Mouse (Mus musculus) retina, embryonic 14.5 days (tissue): ENCODE data around the gene U90926.

Experiments used
- DNase-seq: peaks from one replicate; pipeline ENCODE4 v3.0.0-alpha.2; 2015; ENCODE audit warnings: low spot score

Gene U90926

GRCm38 (mm10) chr5:92215308-92215707, at the start of gene U90926:
U90926 (minus strand) TSS chr5:92215408.
- DNase-seq, result no peak

DNA sequence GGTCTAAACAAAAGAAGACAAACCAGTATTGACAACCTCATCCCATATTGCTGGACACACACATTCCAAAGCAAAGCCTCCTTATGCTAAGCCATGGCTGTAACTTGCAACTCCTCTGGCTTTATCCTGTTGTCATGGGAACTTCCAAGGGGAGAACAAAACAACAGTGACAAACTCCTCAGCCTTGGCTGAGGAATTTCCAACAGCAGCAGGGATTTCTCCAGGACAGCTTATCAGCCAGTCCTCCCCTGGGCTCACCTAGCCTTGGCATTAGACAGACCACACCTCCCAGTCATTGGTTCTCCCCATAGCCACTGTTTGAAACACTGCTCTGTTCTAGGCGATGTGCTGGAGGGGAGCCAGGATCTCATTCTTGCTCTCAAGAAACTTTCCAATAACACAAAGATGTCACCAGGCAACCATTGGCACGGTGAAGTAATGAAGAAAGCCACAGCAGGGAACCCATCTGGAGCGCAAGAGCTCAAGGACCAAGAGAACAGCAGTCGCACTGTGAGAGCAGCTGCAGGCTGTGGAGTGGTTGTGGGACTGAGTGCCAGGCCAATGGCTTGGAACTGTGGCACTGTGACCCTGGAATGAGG, 48.7 kb upstream of the U90926 start:
- DNase-seq, result peak; percentile 47

GRCm38 (mm10) chr5:92262646-92263045, 47.4 kb upstream of the U90926 start:
- DNase-seq, result no peak

- peak; percentile 56 for DNase-seq
These were observed 41.0 kb upstream of the U90926 start, which contains the start of gene Ppef2 for GRCm38 (mm10) chr5:92256218-92256617. Ppef2 (minus strand) TSS chr5:92256278.

DNA sequence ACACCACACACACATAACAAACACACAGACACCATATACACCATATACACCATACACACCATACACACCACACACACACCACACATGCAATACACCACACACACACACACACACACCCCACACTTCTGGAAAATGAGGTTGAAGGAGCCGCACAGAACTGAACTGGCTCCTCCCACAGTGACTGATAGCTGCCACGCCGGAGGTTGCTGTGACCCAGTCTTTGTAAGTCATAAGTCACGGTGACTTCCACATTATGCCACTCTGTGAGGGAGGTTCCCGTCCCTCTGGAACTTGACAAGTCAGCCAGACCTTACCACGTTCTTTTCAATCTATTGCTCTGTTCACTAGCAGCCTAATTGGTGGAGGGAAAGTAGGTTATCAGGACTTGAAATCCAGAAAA, 39.3 kb upstream of the U90926 start:
- no peak for DNase-seq

DNA sequence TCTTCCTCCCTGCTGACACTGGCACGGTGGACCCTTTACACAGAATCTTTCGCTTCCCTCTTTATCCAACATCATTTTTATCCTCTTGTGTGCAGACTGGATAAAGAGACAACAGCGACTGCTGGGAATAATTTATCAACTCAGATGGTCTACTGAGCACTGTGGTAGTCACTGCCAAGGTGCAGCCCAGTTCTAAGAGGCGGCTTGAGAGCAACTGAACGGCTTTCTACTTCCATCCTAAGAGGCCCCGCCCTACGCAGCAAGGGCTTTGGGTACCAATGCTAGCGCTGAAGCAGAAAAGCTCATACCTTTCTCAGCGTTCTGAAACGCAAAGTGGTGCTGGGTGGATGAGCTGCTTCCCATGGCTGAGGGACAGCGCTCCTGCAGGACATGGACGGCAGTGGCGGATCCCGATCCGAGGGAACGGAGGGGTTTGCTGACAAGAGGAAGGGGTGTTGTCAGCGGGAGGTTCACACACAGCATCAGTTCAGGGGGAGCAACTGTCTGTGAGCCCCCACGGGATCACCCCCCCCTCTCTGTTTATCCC, 37.7 kb upstream of the U90926 start:
- peak; percentile 69 for DNase-seq

DNA sequence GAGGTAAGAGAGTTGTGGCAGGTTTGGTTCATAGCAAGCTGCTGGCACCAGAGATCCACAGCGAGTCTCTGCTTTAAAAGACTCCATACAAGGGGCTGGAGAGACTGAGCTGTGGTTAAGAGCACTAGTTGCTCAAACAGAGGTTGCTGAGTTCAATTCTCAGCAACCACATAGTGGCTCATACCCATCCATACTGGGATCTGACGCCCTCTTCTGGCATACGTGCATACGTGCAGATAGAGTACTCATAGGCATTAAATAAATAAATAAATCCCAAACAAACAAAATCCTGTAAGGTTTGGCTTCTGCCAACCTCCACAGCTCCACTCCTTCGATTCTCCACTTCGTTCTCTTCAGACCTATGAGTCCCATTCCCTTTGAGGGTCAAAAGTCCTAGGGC, 36.8 kb upstream of the U90926 start:
- DNase-seq, result no peak

DNA sequence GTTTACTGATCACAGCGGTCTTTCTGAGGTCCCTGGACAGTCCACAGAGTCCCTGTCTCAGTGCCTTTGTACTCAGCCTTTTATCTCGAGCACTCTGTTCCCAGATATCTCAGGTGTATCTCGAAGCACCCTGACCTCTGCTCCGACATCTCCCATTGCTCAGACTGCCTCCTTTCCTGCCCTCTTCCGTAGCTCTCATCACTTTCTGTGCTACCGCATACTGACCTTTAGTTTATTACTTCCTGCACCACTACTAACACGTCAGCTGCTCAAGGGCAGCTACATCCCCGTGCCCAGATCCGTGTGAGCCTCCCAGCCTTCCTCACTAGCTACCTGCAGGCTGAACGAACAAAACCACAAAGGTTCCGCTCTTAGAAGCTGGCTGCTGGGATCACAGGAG, 33.4 kb upstream of the U90926 start:
- DNase-seq, result no peak

DNA sequence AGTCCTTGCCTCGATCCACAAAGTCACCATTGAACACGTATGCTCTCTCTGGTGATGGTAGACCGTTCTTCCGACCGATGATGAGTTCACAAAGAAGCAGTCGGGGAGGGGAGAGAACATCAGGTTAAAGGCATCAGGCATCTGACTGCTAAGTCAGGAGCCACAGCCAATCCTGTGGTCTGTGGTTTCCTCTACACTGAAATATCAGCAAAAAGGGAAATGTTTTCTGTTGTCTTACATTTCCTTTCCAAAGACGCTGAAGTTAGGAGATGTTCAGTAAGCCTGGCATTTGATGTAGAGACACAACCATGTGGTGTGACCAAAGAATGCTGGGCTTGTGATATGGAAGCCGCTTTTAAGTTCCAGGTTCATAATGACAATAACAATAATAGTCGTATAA, 30.3 kb upstream of the U90926 start:
- DNase-seq, result no peak

DNA sequence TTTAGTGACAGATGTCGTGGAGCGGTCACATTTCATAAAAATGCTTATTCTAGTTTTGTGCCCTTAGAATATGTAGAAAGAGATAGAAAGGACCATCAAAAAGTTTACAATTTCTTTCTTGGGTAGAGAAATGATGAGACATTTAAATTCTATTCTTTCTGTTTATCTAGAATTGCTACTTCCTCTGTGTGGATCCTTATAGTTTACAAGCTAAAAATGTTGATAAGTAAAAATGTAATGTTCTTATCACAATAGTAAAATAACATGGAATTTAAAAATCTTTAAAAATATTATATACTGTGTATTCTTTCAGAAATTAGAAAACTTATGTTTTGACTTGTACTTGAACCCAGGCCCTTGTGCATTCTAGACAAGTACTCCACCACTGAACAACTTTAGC, 29.7 kb upstream of the U90926 start:
- no peak for DNase-seq

- no peak for DNase-seq
These were observed 25.6 kb upstream of the U90926 start for GRCm38 (mm10) chr5:92240769-92241168.

GRCm38 (mm10) chr5:92239333-92240232, 24.4 kb upstream of the U90926 start:
- peak; percentile 80 for DNase-seq

- DNase-seq, result no peak
These were observed 19.8 kb upstream of the U90926 start for GRCm38 (mm10) chr5:92234939-92235557.

DNA sequence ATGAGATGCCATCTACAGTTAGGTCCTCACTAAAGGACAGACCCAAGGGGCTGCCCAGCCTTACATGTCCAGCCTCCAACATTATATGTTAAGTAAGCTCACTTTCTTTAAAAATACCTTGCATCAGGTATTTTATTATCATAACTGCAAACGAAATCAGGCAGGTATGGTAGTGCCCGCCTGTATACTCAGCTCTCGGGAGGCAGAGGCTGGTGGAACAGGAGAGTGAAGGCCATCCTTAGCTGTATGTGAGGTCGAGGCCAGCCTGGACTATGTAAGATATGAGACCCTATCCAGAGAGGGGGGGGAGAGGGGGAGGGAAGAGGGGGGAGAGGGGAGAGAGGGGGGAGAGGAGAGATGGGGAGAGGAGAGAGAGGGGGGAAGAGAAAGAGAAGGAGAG, 18.2 kb upstream of the U90926 start:
- DNase-seq, result no peak

GRCm38 (mm10) chr5:92231836-92232235, 16.6 kb upstream of the U90926 start:
- DNase-seq, result no peak

GRCm38 (mm10) chr5:92230306-92230705, 15.1 kb upstream of the U90926 start:
- no peak for DNase-seq

DNA sequence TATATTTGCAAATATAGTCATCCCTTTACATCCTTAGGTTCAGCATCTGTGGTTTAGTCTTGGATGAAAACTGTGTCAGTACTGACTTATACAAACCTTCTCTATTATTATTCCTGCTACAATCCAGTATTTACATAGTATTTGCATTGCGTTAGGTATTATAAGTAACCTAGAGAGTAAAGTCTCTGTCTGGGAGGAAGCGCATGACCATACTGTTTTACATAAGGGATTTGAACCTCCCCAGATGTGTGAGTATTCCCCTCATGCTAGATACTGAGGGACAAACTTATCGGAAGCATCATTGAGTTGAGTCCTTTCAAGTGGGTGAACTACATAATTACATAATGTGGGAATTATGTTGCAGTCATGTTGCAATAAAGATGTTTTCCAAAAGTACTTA, 14.3 kb upstream of the U90926 start:
- DNase-seq, result no peak

DNA sequence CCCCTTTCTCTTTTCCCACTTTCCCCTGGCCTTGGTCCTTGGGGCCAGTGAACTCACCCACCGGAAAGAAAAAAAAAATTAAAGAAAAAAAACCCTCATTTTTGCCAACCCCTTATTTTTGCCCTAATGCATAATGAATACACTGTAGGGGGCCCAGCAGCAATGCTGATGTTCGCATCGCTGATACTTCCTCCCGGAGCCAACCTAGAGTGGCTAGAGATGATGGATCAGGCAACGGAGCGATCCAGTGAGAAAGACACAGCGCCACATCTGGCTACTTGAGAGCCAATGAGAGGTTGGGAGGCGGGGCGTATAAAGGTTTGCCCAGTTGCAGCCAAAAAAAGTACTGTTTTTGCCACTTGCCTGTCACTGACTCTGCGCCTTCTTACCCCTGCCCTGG, 13.6 kb upstream of the U90926 start:
- no peak for DNase-seq

DNA sequence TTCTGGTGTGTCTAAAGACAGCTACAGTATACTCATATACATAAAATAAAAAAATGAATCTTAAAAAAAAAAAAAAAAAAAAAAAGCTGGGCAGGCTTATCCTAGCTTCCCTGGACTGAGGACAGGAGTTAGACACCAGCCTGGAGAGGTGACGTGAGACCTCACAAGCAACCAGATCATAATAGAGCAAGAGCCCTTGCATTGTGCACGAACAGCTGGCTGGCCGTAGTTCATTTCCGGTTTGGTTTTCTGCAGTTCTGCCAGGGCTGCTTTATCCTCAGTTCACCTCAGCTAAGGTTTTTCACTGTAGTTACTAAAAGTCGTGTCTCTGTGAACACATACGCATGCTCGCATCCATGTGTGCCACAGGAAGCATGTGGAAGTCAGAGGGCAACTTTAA, 12.6 kb upstream of the U90926 start:
- no peak for DNase-seq

DNA sequence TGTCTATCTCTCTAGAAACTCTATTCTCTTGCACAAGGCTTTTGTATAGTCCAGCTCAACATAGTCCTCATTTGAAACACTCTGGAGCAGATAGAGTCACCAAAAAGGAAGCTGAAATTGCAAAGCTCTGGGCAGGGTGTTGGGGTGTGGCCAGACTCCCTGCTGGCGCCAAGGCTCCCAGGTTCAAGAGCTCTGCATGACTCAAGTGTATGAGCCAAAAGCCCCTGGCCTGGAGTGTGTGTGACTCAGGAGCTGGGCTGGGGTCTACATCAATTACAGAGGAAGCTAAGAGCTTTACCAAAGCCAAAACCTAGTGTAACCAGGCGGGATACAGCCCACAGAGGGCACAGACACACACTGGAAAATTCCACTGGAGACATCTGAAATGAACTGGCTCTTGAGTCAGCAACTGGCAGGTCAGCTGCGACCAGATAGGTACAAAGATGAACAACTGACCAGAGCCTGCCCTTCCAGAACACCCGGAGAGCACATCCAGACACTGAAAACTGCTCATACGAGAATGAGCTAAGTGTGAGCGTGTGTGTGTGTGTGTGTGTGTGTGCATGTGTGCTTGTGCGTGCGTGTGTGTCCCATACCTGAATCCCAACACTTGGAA, 5.2 kb upstream of the U90926 start:
- no peak for DNase-seq

GRCm38 (mm10) chr5:92219826-92220225, 4.6 kb upstream of the U90926 start:
- DNase-seq, result peak; percentile 15
